Mouse (Mus musculus): ENCODE results near the gene Uba52. TPM values are rescaled to one million over a fixed set of nuclear protein-coding genes. Genes with fewer than 3 reads are reported as not detected.
"Not testable (repeated sequence)": the region's sequence is repeated elsewhere in the genome, so short reads cannot be mapped to it uniquely, and the experiment has no call there.

Uba52 gene
- total RNA-seq, 2 experiments from 2014 or later = 886 to 927 TPM

GRCm38 (mm10) chr8:70538024-70538579 lies 27.5 kb upstream of the Uba52 start:
- DNase-seq (ENCODE audit: low spot score in 2 of 2) = no peak
- intact Hi-C loops (cut with DNase I) = no loop called here

GRCm38 (mm10) chr8:70535701-70536100 lies 25.1 kb upstream of the Uba52 start:
- intact Hi-C loops (cut with DNase I) = no loop called here
- no peak for DNase-seq (ENCODE audit: low spot score in 2 of 2)

GRCm38 (mm10) chr8:70535221-70535620 lies 24.6 kb upstream of the Uba52 start:
- DNase-seq (ENCODE audit: low spot score in 2 of 2) = peak in 1 of 2 experiments; percentile 53
- intact Hi-C loops (cut with DNase I) = no loop called here

GRCm38 (mm10) chr8:70534281-70534680 lies 23.7 kb upstream of the Uba52 start:
- DNase-seq (ENCODE audit: low spot score in 2 of 2) = peak in 1 of 2 experiments; percentile 49
- intact Hi-C loops (cut with DNase I) = no loop called here

GRCm38 (mm10) chr8:70530314-70530713 lies 19.7 kb upstream of the Uba52 start:
- intact Hi-C loops (cut with DNase I) = no loop called here
- no peak for DNase-seq (ENCODE audit: low spot score in 2 of 2)

GRCm38 (mm10) chr8:70529741-70530161 lies 19.1 kb upstream of the Uba52 start:
- peak in 1 of 2 experiments; percentile 60 for DNase-seq (ENCODE audit: low spot score in 2 of 2)
- intact Hi-C loops (cut with DNase I) = no loop called here

GRCm38 (mm10) chr8:70529299-70529698 lies 18.7 kb upstream of the Uba52 start:
- DNase-seq (ENCODE audit: low spot score in 2 of 2) = no peak
- intact Hi-C loops (cut with DNase I) = no loop called here

- DNase-seq (ENCODE audit: low spot score in 2 of 2) = no peak
These were observed 17.7 kb upstream of the Uba52 start for GRCm38 (mm10) chr8:70528182-70528797.

GRCm38 (mm10) chr8:70527512-70528181 lies 17.0 kb upstream of the Uba52 start, which contains the start of the genes Fkbp8 and Kxd1:
Fkbp8 (plus strand) TSS chr8:70527724.
Kxd1 (minus strand) TSS chr8:70527956.
- peak; percentile 99 to 100 for DNase-seq (ENCODE audit: low spot score in 2 of 2)
- intact Hi-C loops (cut with DNase I) = no loop called here

More at GRCm38 (mm10) chr8:70528182-70528797, 17.7 kb upstream of the Uba52 start:
- intact Hi-C loops (cut with DNase I) = no loop called here

- intact Hi-C loops (cut with DNase I) = no loop called here
- no peak for DNase-seq (ENCODE audit: low spot score in 2 of 2)
These were observed 16.5 kb upstream of the Uba52 start for GRCm38 (mm10) chr8:70527111-70527511.

- intact Hi-C loops (cut with DNase I) = no loop called here
- DNase-seq (ENCODE audit: low spot score in 2 of 2) = peak; percentile 97 to 98
These were observed 12.2 kb upstream of the Uba52 start for GRCm38 (mm10) chr8:70522592-70523403.

- no peak for DNase-seq (ENCODE audit: low spot score in 2 of 2)
- intact Hi-C loops (cut with DNase I) = no loop called here
These were observed 9.0 kb upstream of the Uba52 start for GRCm38 (mm10) chr8:70519606-70520005.

- peak in 1 of 2 experiments; percentile 75 for DNase-seq (ENCODE audit: low spot score in 2 of 2)
- intact Hi-C loops (cut with DNase I) = no loop called here
These were observed 8.4 kb upstream of the Uba52 start for GRCm38 (mm10) chr8:70519043-70519442.

- intact Hi-C loops (cut with DNase I) = no loop called here
- no peak for DNase-seq (ENCODE audit: low spot score in 2 of 2)
These were observed 7.5 kb upstream of the Uba52 start for GRCm38 (mm10) chr8:70517940-70518643.

GRCm38 (mm10) chr8:70513441-70513840 lies 2.8 kb upstream of the Uba52 start:
- intact Hi-C loops (cut with DNase I) = no loop called here

GRCm38 (mm10) chr8:70512253-70512903 lies 1.8 kb upstream of the Uba52 start:
- intact Hi-C loops (cut with DNase I) = no loop called here

More at GRCm38 (mm10) chr8:70513441-70513840, 2.8 kb upstream of the Uba52 start:
- DNase-seq (ENCODE audit: low spot score in 2 of 2) = peak in 1 of 2 experiments; percentile 89

GRCm38 (mm10) chr8:70511770-70512169 lies 1.2 kb upstream of the Uba52 start:
- no peak for DNase-seq (ENCODE audit: low spot score in 2 of 2)
- intact Hi-C loops (cut with DNase I) = no loop called here

More at GRCm38 (mm10) chr8:70512253-70512903, 1.8 kb upstream of the Uba52 start:
- no peak for DNase-seq (ENCODE audit: low spot score in 2 of 2)

- DNase-seq (ENCODE audit: low spot score in 2 of 2); intact Hi-C loops (cut with DNase I): not testable (repeated sequence)
These were observed 573 bp upstream of the Uba52 start for GRCm38 (mm10) chr8:70511174-70511573.

Data from left cerebral cortex, postnatal 25 days (tissue).